Mouse (Mus musculus) cerebellum, adult (tissue): ENCODE measurements around the gene Spata32.
"Not testable (repeated sequence)": the region's sequence is repeated elsewhere in the genome, so short reads cannot be mapped to it uniquely, and the experiment has no call there.

Experiments used
- ATAC-seq: cut with Nextera tagmentation; 2 replicates; pipeline ENCODE4 v1.9.2; 2017; ENCODE audit warnings: mild to moderate bottlenecking, moderate library complexity, mixed read lengths; ENCODE audit not compliant: insufficient number of reproducible peaks, low FRiP score, low TSS enrichment

Gene Spata32

GRCm38 (mm10) chr11:103247504-103248177, 29.4 kb upstream of the Spata32 start:
- ATAC-seq, result no peak

- 0 out of 2 replicates have a peak, but pooled peaks have one; percentile 40 for ATAC-seq
These were observed 28.6 kb upstream of the Spata32 start for GRCm38 (mm10) chr11:103246731-103247290.

GRCm38 (mm10) chr11:103246081-103246730, 28.0 kb upstream of the Spata32 start:
- no peak; the same call in 1 of the 2 replicates for ATAC-seq

- no peak for ATAC-seq
These were observed 26.6 kb upstream of the Spata32 start for GRCm38 (mm10) chr11:103244856-103245255.

GRCm38 (mm10) chr11:103240740-103241139, 22.5 kb upstream of the Spata32 start:
- no peak for ATAC-seq

GRCm38 (mm10) chr11:103237757-103238156, 19.5 kb upstream of the Spata32 start:
- ATAC-seq, result no peak

- no peak for ATAC-seq
These were observed 18.7 kb upstream of the Spata32 start for GRCm38 (mm10) chr11:103236903-103237302.

- no peak for ATAC-seq
These were observed 18.2 kb upstream of the Spata32 start for GRCm38 (mm10) chr11:103236431-103236830.

- ATAC-seq, result no peak
These were observed 17.5 kb upstream of the Spata32 start for GRCm38 (mm10) chr11:103235702-103236101.

- ATAC-seq, result no peak
These were observed 16.2 kb upstream of the Spata32 start for GRCm38 (mm10) chr11:103234447-103234846.

GRCm38 (mm10) chr11:103232966-103233365, 14.7 kb upstream of the Spata32 start:
- no peak for ATAC-seq

GRCm38 (mm10) chr11:103231367-103231766, 13.1 kb upstream of the Spata32 start:
- ATAC-seq, result no peak

GRCm38 (mm10) chr11:103230626-103231025, 12.4 kb upstream of the Spata32 start:
- ATAC-seq, result no peak

GRCm38 (mm10) chr11:103229608-103230007, 11.4 kb upstream of the Spata32 start:
- no peak for ATAC-seq

GRCm38 (mm10) chr11:103223951-103224456, 5.8 kb upstream of the Spata32 start:
- ATAC-seq, result no peak

GRCm38 (mm10) chr11:103223444-103223843, 5.2 kb upstream of the Spata32 start:
- ATAC-seq, result no peak

- not testable (repeated sequence) for ATAC-seq
These were observed 4.5 kb upstream of the Spata32 start for GRCm38 (mm10) chr11:103222718-103223117.

- ATAC-seq, result no peak
These were observed 3.2 kb upstream of the Spata32 start for GRCm38 (mm10) chr11:103221437-103221836.

GRCm38 (mm10) chr11:103219995-103220394, 1.8 kb upstream of the Spata32 start:
- no peak for ATAC-seq

- no peak for ATAC-seq
These were observed 1.0 kb upstream of the Spata32 start for GRCm38 (mm10) chr11:103219259-103219658.

GRCm38 (mm10) chr11:103218517-103218901, 277 bp upstream of the Spata32 start:
- ATAC-seq, result peak; percentile 33; the same call in 1 of the 2 replicates
